Mouse (Mus musculus) R1 (cell line): ENCODE measurements around the gene Kcnd3.

Experiments
- DNase-seq: peaks from one replicate; pipeline ENCODE4 v3.0.0-alpha.2; 2018; ENCODE audit warnings: low read depth, low spot score

Kcnd3 gene

DNA sequence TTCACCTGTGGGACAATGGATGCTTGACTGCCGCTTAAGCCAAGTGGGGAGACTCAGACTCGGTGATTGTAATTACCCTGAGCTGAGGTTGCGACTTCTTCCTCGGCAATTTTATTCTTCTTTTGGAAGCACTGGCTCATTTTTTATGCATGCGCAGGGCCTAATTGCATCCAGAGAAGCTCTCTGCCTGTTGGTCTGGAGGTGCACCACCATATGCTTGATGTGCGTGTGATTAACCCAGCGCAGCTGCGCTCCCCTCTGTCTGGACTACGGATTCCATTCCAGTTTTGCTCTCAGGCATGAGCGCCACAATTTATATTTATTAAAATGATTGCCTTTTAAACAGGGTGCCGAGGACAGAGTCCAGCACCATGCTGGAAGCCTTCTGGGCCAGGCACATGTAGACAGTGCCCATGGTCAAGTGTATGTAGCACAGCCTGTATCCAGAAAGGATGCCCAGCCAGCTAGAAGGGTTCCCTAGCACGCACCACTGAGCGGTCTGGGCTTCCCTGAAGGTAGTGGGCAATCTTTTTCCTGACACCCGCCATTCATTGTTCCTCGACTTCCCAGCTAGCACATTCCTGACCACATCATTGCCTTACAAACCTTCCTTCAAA is 138.0 kb downstream of the Kcnd3 start:
- DNase-seq = no peak

DNA sequence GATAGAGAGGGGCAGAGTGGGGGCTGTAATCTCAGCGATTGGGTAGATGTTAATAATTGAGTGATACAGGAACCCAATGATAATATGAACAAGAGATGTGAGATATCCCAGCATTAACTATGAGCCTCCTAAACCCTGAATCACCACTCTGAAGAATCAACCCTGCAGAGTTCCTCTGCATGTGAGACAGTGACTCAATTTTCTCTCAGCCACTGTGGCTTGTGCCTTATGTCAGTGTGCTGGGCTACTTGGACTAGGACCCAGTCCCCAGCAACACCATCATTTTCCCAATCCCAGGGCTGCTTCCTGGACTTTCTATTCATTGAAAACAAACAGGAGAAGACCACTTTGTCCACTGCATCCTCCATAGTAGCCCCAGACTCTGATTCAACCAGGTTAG is 139.6 kb downstream of the Kcnd3 start:
- no peak for DNase-seq

DNA sequence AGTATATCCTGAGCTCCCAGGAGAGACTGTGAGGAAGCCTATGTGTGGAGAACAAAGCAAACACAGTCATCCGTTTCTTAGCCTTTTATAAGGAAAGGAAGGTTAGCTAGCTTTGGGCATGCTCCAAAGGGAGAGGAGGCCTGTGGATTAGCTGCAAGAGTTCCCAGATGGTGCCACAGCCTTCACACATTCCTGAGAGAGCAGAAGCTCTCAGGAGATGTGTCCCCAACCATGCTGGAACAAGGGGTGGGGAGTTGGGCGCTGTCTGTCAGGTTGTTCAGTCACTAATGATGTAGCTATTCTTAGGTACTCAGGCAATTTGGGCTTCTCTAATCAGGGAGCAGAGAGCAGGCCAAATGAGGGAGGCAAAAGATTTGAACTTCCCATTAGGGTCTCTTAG is 140.1 kb downstream of the Kcnd3 start:
- no peak for DNase-seq

DNA sequence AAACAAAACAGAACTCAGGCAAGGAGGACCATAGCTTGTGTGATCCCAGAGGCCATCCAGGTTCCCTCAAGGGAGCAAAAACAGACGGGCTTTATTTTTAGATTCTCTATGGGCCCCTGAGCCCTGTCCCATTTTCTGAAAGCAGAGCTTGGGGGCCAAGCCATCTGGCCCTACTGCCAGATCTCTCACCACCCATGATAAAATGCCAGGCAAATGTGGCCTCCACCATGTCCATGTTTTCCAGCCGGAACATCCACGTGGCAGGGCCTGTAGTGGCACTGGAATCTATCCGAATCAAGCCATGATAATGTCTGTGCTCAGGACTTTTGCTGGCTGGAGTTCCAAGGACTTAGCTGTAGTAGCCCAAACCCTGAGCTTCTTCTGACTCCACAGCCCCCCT is 148.4 kb downstream of the Kcnd3 start:
- no peak for DNase-seq

DNA sequence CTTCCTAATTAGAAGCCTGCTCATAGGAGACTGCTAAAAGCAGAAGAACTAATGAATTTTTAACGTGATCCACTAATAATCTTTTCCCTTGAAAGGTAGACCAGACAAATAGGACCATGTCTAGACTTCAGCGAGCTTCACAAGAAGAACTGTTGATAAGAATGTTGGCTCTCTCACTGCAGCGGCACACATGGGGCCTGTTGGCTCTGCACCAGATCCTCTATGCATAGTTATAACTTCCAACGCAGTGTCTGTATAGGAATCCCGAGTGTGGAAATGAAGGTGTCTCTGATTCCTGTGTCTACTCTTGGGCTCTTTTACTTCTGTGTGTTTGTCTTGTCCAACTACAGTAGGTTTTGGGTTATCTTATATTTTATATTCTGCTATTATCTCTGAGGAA is 150.8 kb downstream of the Kcnd3 start:
- no peak for DNase-seq

DNA sequence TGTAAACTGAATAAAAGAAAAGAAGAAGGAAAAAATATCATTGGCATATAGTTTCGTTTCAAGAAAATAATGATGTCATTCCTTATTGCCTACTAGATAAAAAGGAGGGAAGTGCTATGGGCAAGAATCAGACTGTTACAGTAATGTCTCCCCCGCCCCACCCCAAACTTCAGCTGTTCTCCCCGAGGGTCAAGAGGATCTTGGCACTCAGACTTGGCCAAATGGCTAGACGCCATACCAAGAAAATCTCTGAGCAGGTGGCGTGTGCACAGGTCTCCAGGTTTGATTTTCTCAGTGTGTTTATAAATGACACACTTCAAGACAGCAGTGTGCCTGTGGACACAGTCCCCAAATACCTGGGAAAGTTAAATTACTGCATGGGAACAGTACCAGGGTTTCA is 153.6 kb downstream of the Kcnd3 start:
- no peak for DNase-seq

DNA sequence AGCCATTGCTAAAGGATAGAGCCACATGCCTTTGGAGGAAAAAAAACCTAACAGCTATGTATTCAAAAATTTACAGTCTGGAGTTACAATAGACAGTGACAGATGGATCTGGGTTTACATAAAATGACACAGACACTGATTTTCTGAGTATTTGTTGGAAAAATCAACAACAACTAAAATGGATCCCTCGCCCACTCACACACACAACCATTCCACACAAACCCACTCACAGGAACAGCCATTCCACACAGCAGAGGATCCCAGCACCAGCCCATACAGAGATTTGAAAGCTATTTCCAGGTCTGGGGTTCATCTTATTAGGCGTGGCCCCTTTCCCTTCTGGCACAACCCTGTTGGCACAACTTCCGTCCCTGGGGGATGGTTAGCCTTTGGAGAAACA is 156.7 kb downstream of the Kcnd3 start:
- DNase-seq = no peak

DNA sequence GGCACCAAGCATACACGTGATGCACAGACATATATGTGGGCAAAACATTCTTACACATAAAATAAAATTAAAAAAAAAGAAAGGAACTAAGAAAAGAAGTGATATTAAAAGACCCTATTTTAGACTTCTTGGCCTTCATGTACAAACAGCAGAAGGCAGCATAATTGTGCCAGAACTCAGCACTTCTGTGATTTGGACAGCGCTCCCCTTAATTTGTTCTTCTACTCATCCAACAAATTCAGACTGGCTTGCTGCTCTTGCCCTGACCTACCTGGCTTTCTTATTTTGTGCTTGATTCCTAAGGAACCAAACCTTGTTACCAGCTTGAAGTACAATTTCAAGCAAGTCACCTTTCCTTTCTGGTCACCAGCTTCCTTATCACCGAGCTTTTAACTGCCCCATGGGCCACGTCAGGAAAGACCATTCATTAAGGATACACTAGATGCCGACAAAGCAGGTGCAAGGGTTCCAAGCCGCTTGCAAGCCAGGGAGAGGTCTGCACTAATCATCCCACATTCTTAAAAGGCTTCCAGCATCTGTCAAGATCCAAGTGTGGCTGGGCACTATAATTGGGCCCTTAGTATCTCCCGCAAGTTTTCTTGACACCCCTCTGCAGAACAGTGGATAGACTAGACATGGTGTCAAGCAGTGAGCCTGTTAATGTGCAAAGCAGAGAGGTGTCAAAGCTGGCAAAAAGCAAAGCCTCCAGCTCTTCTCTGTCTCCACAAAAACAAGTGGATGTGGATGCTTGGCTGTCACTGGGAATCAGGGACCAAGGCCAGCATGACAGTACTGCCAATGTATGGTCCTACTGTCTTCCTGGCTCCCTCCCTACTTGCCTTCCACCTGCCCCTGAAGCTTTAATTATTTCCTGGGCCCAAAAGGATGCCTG is 159.6 kb downstream of the Kcnd3 start:
- peak; percentile 4 for DNase-seq

DNA sequence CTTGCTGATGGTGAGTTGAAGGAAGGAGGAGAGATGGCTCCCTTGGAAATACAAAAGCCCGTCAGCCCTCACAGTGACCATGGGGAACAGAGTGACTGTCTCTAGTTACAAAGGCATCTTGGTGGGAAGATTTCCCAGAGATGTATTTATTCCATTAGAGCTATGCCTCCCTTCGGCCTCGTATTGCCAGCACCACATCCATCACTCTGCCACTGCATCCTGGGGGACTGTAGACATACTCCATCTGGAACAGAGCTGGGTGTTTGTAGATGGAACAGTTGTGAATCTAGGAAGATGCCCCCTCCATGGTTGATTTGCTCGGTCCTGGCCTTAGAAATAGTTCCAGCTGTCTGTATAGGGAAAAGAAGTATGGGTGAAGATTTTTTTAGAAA is 160.3 kb downstream of the Kcnd3 start:
- no peak for DNase-seq

DNA sequence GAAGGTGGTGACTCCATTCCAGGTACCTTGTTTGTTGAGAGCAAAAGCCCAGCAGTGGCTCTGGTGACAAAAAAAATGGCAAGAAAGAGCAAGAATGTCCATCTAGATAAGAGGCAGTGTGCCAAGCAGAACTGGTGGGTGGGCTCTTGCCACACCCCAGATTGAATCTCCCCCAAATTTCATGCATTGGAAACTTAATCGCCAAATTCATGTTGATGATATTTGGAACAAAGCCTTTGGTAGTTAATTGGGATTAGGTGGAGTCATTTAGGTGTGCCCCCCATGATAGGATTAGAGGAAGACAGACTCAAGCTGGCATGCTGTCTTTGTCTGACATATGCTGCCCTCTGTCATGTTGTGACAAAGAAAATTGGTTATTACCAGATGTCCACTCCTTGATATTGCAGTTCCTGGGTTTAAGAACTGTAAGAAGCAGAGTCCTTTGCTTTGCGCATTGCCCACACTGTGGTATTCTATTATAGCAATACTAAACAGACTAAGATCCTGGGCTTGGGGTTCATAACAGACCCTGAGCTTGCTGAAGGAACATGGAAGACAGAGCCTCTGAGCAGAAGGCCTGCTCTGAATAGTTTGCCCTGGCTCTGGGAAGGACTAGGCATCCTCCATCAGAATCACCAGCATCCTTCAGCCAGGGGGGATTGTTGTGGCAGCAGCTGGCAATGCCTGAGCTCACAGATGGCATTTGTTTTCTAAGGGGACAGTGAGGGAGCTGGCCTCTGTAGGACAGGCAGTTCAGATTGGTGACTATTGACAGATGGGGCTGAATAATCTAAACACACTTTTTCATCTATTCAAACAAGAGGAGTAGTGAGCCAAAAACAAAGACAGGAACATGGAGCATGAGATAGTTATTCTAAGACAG is 165.0 kb downstream of the Kcnd3 start:
- no peak for DNase-seq

DNA sequence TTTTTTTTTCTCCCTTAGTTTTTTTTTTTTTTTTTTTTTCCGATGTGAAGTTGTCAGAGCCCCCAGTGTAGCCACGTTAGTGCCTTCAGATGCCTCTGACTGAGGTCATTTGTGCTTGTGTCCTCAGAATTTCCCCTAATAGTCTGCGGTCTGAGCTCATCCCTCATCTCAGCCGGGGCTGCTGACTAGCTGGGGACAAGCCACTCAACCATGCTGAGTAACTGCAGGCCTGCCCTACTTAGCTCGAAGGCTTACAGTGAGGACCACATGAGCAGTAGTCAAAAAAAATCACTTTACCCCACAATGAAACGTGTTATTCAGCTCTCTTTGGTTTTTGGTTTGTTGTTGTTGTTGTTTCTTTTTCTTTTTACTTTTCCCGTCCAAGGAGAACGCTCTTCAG is 169.0 kb downstream of the Kcnd3 start:
- no peak for DNase-seq

DNA sequence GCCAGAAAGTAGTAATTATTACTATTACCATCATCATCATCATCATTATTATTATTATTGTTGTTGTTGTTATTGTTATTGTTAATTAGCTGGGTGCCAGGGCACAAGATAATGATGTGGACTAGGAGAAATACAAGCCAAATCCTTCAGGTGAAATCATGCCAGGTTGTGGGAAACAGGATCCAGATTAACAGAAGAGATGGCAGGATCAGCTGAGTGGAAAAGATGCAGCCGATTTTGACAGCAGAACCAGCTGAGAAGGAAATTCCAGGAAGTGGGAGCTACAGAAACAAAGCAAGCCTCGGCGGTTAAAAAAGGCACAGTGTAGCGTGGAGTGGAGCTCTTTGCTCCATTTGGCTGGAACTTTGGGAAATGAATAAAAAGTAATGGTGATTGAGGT is 171.0 kb downstream of the Kcnd3 start:
- no peak for DNase-seq

DNA sequence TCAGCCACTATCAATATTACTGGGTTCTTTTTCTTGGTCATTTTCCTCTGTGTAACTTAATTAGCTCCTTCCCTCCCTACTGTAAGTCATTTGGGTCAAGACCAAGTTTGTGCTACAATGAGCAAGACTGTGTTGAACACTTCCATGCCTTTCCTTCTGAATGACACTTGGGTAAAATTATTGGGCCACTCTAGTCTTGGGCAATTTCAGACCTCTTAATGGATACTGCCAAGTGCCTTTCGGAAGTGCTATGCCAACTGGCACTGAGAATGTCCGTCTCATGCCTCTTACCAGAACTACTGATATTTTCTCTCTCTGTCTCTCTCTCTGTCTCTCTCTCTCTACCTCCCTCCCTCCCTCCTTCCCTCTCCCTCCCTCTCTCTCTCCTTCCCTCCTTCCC is 173.8 kb downstream of the Kcnd3 start:
- no peak for DNase-seq

DNA sequence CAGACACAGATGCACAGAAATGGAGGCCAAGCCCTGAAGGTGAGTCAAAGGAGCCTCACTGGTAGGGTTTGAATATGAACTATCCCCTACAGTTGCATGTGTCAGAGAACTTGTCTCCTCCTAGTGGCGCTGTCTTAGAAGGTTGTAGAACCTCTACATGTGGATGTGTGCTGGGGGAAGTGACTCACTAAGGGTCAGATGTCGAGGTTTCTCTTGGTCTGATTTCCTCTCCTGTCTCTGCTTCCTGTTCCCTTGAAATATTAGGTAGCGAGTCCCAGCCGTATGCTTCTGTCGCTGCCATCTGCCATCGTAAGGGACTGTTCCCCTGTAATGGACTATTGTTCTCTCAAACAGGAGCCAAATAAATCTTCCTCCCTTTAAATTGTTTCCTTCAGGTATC is 175.1 kb downstream of the Kcnd3 start:
- no peak for DNase-seq

DNA sequence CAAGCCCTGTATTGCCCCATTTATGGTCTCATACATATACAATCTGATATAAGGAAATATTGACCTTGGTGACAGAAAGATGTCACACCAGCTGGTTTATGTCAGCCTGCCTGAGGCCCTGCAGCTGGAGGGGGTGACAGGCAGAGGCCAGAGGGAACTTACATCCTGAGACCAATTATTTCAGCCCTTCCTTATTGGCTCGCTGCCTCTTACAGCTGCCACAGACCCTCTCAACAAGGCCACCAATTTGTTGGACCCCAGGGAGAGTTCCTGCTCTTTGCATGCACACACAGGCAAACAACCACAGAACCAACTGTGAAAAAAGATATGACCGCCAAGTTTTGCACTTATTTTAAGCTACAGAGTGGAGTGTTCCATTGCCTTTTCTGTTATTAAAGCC is 180.2 kb downstream of the Kcnd3 start:
- DNase-seq = no peak

DNA sequence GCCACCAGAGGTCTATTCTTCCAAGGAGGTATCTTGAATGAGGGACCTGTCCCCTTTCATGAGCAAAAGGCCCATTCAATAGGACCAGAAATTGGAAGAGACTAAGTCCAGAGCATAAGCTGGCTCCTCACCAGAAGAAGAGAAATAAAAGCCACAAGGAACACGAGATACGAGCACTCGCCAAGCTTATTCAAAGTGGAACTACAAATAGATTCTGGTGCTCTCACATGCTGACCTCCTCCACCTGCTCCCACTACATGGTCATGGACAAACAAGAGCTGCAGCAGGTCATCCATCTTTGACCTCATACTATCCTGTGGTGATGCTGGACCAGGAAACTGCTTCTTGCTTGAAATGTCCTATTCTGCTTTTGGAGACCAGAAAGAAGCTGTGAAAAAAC is 180.9 kb downstream of the Kcnd3 start:
- DNase-seq = no peak

DNA sequence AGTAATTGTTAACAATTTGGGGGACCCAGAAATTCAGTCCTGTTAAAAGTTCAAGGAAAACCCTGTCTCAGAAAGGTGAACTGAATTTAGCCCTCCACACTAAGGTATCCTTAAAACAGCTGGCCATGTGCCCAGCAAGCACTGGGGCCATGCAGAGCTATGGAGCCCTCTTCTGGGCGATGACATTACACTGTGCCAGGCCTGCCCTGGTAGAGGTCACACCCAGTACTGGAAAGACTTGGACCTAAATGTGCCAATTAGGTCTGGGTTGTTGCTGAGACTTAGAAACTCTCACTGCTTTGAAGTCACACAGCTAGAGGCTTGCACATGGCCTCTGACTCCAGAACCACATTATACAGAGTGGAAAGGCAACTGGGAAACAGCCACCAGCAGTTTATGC is 190.1 kb downstream of the Kcnd3 start:
- DNase-seq = no peak

DNA sequence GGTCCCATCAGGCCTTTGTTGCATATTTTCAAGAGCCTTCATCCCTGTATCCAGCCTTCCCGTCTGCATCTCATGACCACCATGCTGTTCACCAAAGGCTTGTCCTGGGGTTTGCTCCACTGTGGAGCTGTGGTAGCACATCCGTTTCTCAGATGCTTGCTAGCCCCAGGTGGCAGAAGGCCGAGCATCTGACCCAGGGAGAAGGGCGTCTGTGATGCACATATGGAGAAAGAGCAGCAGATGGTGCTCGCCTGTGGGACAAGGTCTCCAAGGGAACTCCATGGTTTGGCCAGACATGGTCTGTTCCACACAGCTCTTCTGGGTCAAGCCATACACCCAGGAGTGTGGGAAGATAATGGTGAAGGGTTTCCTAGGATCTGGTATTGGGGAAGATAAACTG is 191.4 kb downstream of the Kcnd3 start:
- no peak for DNase-seq

DNA sequence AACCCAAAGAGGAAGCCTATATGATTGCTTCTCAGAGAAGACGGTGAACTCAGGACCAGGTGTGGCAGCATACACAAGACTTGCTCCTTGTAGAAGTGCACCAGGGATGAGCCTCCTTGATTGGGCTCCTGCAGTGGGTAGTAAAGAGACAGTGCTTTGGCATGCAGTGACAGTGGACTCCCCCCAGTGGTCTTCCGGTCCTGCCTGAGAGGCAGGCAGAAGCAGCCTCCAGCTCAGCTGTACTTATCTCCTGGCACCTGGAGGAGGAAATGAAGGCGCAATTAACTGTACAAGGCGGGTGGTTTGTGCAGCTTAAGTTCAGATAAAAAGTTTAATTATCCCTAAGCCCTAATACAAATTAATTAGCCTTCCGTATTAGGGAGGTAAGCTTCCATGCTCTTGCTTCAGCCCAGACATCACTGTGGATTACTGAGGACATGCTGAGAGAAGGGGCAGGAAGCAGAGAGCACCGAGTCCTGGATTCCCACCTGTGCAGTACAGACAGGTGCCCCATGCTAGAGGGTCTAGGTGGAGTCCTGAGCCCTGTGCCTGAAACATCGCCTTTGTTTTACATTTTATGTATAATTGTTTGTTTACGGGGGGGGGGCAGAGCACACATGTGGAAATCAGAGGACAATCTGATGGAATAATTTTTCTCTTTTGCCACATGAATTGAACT is 196.9 kb downstream of the Kcnd3 start:
- DNase-seq = no peak

DNA sequence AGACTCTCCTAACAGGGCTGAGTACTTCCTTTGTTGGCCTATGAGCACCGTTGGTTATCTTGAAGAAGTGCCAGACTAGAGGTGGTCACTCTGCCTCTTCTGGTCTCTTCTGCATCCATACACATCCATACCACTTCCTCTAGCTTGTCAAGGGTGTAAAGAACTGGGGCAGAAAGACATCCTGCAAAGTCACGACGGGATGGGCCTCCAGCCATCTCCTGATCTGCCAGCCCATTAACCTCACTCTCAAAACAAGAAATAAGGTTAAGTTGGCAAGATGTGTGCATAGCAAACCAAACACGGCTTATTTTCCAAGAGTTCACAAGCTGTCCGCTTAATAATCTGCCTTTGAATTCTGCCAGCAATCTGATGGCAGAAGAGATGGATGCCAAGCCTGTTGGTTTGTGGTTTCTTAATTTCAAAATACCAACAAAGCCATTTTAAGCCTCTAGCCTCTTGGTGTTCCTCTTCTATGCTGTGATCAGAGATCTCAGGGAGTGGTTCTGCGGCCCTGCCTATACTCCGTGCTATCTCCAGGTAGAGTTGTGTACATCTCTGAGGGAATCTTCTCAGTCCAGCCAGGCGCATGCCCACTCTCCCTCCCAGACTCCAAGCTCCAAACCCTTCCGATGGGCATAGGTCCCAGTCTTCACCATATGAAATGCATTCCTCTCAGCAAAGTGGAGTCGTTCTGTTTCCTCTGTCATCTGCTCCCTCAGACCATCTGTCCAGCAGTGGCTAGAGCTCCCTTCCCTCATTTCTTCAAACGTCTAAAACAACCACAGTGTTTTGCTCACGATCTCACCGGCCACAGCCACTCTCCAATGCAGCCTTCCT is 201.6 kb downstream of the Kcnd3 start:
- DNase-seq = no peak

DNA sequence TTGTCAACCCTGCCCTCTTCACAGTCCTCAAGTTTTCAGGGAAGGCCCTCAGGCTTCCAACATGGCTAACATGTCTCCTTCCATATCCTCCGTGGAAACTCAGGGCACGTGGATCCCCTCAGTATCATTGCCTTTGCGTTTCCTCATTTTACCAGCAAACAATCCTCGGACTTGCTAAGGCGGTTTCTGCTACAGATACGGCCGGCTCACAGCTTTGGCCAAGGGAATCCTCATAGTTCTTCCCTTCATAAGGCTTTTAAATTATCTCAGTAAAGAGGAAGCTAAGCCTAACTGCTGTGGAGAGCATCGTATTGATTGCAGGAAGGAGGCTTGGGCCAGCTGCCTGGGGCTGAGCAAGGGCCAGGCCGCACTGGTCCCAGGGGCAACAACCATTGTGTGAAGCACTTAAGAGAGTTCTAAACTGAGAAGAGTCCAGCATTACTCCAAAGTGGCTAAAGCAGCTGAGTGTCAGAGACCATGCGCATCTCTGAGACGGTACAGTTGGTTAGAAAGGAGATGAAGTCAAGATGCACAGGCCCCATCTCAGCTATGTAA is 203.0 kb downstream of the Kcnd3 start:
- DNase-seq = no peak
